ENCODE assay signal across 8 mouse cellular contexts in genomic region chr3:90447123-90447494, GRCm38 (mm10). TPM values are rescaled to one million over a fixed set of nuclear protein-coding genes. Genes with fewer than 3 reads are reported as not detected.
A peak's percentile ranks its signal among the peaks of the same experiment; 100 is the strongest.
DNase-seq lines count a peak whose midpoint lies in the region; ATAC-seq and TF ChIP-seq lines count a peak whose summit lies in the region.

No protein-coding gene starts in this region.

- ATAC-seq in heart, embryonic 15.5 days (replicated peaks; ENCODE audit: insufficient number of reproducible peaks, insufficient read depth, low FRiP score, low read depth) = no peak; the same call in 1 of the 2 replicates
- ATAC-seq in midbrain, embryonic 13.5 days = peak; percentile 35; the same call in 1 of the 2 replicates
- ATAC-seq in inflammation-experienced regulatory T-cells, adult 6 months = no peak

- H3K27ac ChIP-seq in testis, adult 2 months (ENCODE audit: control insufficient read depth, insufficient read depth, low read depth, low read length) = peak overlapping the region; percentile 94
- peak overlapping the region; percentile 79 for H3K27ac ChIP-seq in heart, embryonic 15.5 days
- peak overlapping the region; percentile 96 for H3K27ac ChIP-seq in limb, embryonic 10.5 days
- peak overlapping the region; percentile 84 for H3K27ac ChIP-seq in midbrain, embryonic 13.5 days

- no peaks in the 10 kb centered on the region for H3K27me3 ChIP-seq in testis, adult 2 months (ENCODE audit: control insufficient read depth, insufficient read depth, low read length)
- no peaks in the 10 kb centered on the region for H3K27me3 ChIP-seq in heart, embryonic 15.5 days
- H3K27me3 ChIP-seq in limb, embryonic 10.5 days (ENCODE audit: low read depth, poor library complexity, severe bottlenecking) = no peaks in the 10 kb centered on the region
- no peaks in the 10 kb centered on the region for H3K27me3 ChIP-seq in midbrain, embryonic 13.5 days

- H3K4me1 ChIP-seq in testis, adult 2 months (ENCODE audit: control insufficient read depth, insufficient read depth, low read length) = peaks cover 20% of the 10 kb centered on the region
- peaks cover 23% of the 10 kb centered on the region for H3K4me1 ChIP-seq in heart, embryonic 15.5 days (replicated peaks)
- H3K4me1 ChIP-seq in limb, embryonic 10.5 days = peaks cover 52% of the 10 kb centered on the region
- peaks cover 18% of the 10 kb centered on the region for H3K4me1 ChIP-seq in midbrain, embryonic 13.5 days (replicated peaks)

- no peak overlapping the region for H3K9ac ChIP-seq in heart, embryonic 15.5 days
- no peak overlapping the region for H3K9ac ChIP-seq in midbrain, embryonic 13.5 days (replicated peaks)

- H3K4me2 ChIP-seq in heart, embryonic 15.5 days = peak overlapping the region; percentile 61
- peak overlapping the region; percentile 57 for H3K4me2 ChIP-seq in midbrain, embryonic 13.5 days (replicated peaks)

- H3K9me3 ChIP-seq in heart, embryonic 15.5 days (replicated peaks) = no peaks in the 10 kb centered on the region
- H3K9me3 ChIP-seq in limb, embryonic 10.5 days (replicated peaks) = no peaks in the 10 kb centered on the region
- no peaks in the 10 kb centered on the region for H3K9me3 ChIP-seq in midbrain, embryonic 13.5 days

- TF ChIP-seq CTCF in testis, adult 2 months (IDR thresholded peaks at IDR 0.05; ENCODE audit: control insufficient read depth, insufficient read depth, insufficient replicate concordance, low read depth, low read length) = no peak

- 0 out of 2 replicates have a peak, but pooled peaks cover 1% of the 10 kb centered on the region for H3K36me3 ChIP-seq in testis, adult 2 months (ENCODE audit: control insufficient read depth, insufficient read depth, low read length)
- no peaks in the 10 kb centered on the region for H3K36me3 ChIP-seq in heart, embryonic 15.5 days
- H3K36me3 ChIP-seq in limb, embryonic 10.5 days = no peaks in the 10 kb centered on the region
- H3K36me3 ChIP-seq in midbrain, embryonic 13.5 days = no peaks in the 10 kb centered on the region

- no peak for DNase-seq in testis, postnatal 14 days (ENCODE audit: low spot score)
- peak; percentile 66 for DNase-seq in limb, embryonic 10.5 days (ENCODE audit: low spot score)
- DNase-seq in retina, postnatal 1 day = no peak
- DNase-seq in testis, postnatal 10 days (ENCODE audit: low spot score) = no peak

- TF ChIP-seq POLR2A in testis, adult 2 months (IDR thresholded peaks at IDR 0.05; ENCODE audit: control insufficient read depth, low read depth, low read length) = no peak

- H3K4me3 ChIP-seq in testis, adult 2 months (ENCODE audit: control insufficient read depth, low read depth, low read length) = peak overlapping the region; percentile 73
- H3K4me3 ChIP-seq in heart, embryonic 15.5 days = peak overlapping the region; percentile 39
- peak overlapping the region; percentile 47 for H3K4me3 ChIP-seq in limb, embryonic 10.5 days
- no peak overlapping the region for H3K4me3 ChIP-seq in midbrain, embryonic 13.5 days (replicated peaks)

- WGBS in heart, embryonic 15.5 days = 45% methylated on average over 7 of the region's 7 CpGs
- 32% methylated on average over 7 of the region's 7 CpGs for WGBS in limb, embryonic 10.5 days
- 35% methylated on average over 7 of the region's 7 CpGs for WGBS in midbrain, embryonic 13.5 days

RNA-seq across cellular contexts. Expression of gene Ints3, which starts 13.7 kb away (rescaled TPM):
- polyA plus RNA-seq in testis, adult 2 months (2012; rRNA removed) = 18.3 and 19.1 TPM in 2 replicates
- 16.7 and 22.6 TPM in 2 replicates for polyA plus RNA-seq in heart, embryonic 15.5 days (2015; fragmentation: Nextera tagmentation; extraction: Ambion mirVana)
- 53.3 and 53.5 TPM in 2 replicates for polyA plus RNA-seq in limb, embryonic 10.5 days (2016; fragmentation: Nextera tagmentation; extraction: Ambion mirVana)
- polyA plus RNA-seq in midbrain, embryonic 13.5 days (2015; fragmentation: Nextera tagmentation; extraction: Ambion mirVana) = 29.1 and 32.6 TPM in 2 replicates
- polyA plus RNA-seq in inflammation-experienced regulatory T-cells, adult 6 months (2017; shearing (Covaris generic)) = 10 to 100 TPM; 15.6 to 18.0 (median 17.6) TPM

RNA-seq across cellular contexts. Expression of gene Npr1, which starts 18.6 kb away (rescaled TPM):
- polyA plus RNA-seq in testis, adult 2 months (2012; rRNA removed) = 54.5 and 64.8 TPM in 2 replicates
- polyA plus RNA-seq in heart, embryonic 15.5 days (2015; fragmentation: Nextera tagmentation; extraction: Ambion mirVana) = 10.1 and 12.5 TPM in 2 replicates
- polyA plus RNA-seq in limb, embryonic 10.5 days (2016; fragmentation: Nextera tagmentation; extraction: Ambion mirVana) = 3.5 and 4.7 TPM in 2 replicates
- polyA plus RNA-seq in midbrain, embryonic 13.5 days (2015; fragmentation: Nextera tagmentation; extraction: Ambion mirVana) = 1.8 and 2.4 TPM in 2 replicates
- not detected for polyA plus RNA-seq in inflammation-experienced regulatory T-cells, adult 6 months (2017; shearing (Covaris generic))

RNA-seq across cellular contexts. Expression of gene Ilf2, which starts 28.8 kb away (rescaled TPM):
- 30.8 and 33.2 TPM in 2 replicates for polyA plus RNA-seq in testis, adult 2 months (2012; rRNA removed)
- 97.3 and 108 TPM in 2 replicates for polyA plus RNA-seq in heart, embryonic 15.5 days (2015; fragmentation: Nextera tagmentation; extraction: Ambion mirVana)
- 374 and 379 TPM in 2 replicates for polyA plus RNA-seq in limb, embryonic 10.5 days (2016; fragmentation: Nextera tagmentation; extraction: Ambion mirVana)
- 343 and 361 TPM in 2 replicates for polyA plus RNA-seq in midbrain, embryonic 13.5 days (2015; fragmentation: Nextera tagmentation; extraction: Ambion mirVana)
- polyA plus RNA-seq in inflammation-experienced regulatory T-cells, adult 6 months (2017; shearing (Covaris generic)) = 100 to 1,000 TPM; 107 to 118 (median 118) TPM

RNA-seq across cellular contexts. Expression of gene Snapin, which starts 43.7 kb away (rescaled TPM):
- polyA plus RNA-seq in testis, adult 2 months (2012; rRNA removed) = 33.5 and 42.2 TPM in 2 replicates
- 71.5 and 75.1 TPM in 2 replicates for polyA plus RNA-seq in heart, embryonic 15.5 days (2015; fragmentation: Nextera tagmentation; extraction: Ambion mirVana)
- polyA plus RNA-seq in limb, embryonic 10.5 days (2016; fragmentation: Nextera tagmentation; extraction: Ambion mirVana) = 49.1 and 60.3 TPM in 2 replicates
- polyA plus RNA-seq in midbrain, embryonic 13.5 days (2015; fragmentation: Nextera tagmentation; extraction: Ambion mirVana) = 87.9 and 89.1 TPM in 2 replicates
- 10 to 100 TPM; 53.6 to 73.0 (median 71.1) TPM for polyA plus RNA-seq in inflammation-experienced regulatory T-cells, adult 6 months (2017; shearing (Covaris generic))

RNA-seq across cellular contexts. Expression of gene Slc27a3, which starts 57.4 kb away (rescaled TPM):
- 17.9 and 18.9 TPM in 2 replicates for polyA plus RNA-seq in testis, adult 2 months (2012; rRNA removed)
- 4.8 and 9.4 TPM in 2 replicates for polyA plus RNA-seq in heart, embryonic 15.5 days (2015; fragmentation: Nextera tagmentation; extraction: Ambion mirVana)
- 37.4 and 41.9 TPM in 2 replicates for polyA plus RNA-seq in limb, embryonic 10.5 days (2016; fragmentation: Nextera tagmentation; extraction: Ambion mirVana)
- 20.2 and 21.8 TPM in 2 replicates for polyA plus RNA-seq in midbrain, embryonic 13.5 days (2015; fragmentation: Nextera tagmentation; extraction: Ambion mirVana)
- under 1 TPM in 1 of 3 experiments, not detected in 2; 0.31 TPM for polyA plus RNA-seq in inflammation-experienced regulatory T-cells, adult 6 months (2017; shearing (Covaris generic))
